Mouse (Mus musculus) layer of hippocampus, postnatal 14 days (tissue): Measurements from ENCODE around the gene Slc8b1. TPM values are rescaled to one million over a fixed set of nuclear protein-coding genes. Genes with fewer than 3 reads are reported as not detected.

Source experiments
- total RNA-seq, 2 experiments: library from RNA; stranded (reverse); gene quantifications; 2 replicates each; pipeline ENCODE4 v1.2.3; 2021

The Slc8b1 gene
- total RNA-seq, 2 experiments from 2014 or later: 7.9 to 8.4 TPM

Other genes starting within 250 kb of the Slc8b1 start
- under 1 TPM; 0.32 to 0.41 TPM for gene Lhx5, start 79.5 kb upstream of the Slc8b1 start, total RNA-seq
- 1 to 10 TPM; 7.1 to 8.7 TPM for gene Sdsl, start 38.4 kb upstream of the Slc8b1 start, total RNA-seq
- not detected for gene Sds, start 34.6 kb upstream of the Slc8b1 start, total RNA-seq
- gene Plbd2, start 7.5 kb upstream of the Slc8b1 start, total RNA-seq: 10 to 100 TPM; 69.9 to 76.1 TPM
- gene Tpcn1, start 77.5 kb downstream of the Slc8b1 start, total RNA-seq: 10 to 100 TPM; 44.1 to 45.2 TPM
- 1 to 10 TPM in 1 of 2 experiments, under 1 TPM in 1; 0.52 to 2.4 TPM for gene Iqcd, start 77.8 kb downstream of the Slc8b1 start, total RNA-seq
- gene Rita1, start 101.4 kb downstream of the Slc8b1 start, total RNA-seq: 10 to 100 TPM; 24.8 to 26.8 TPM
- 10 to 100 TPM; 41.7 to 44.4 TPM for gene Ddx54, start 101.6 kb downstream of the Slc8b1 start, total RNA-seq
- gene Cfap73, start 123.1 kb downstream of the Slc8b1 start, total RNA-seq: 1 to 10 TPM in 1 of 2 experiments, not detected in 1; 1.8 TPM
- 10 to 100 TPM; 82.3 to 92.4 TPM for gene Rasal1, start 137.6 kb downstream of the Slc8b1 start, total RNA-seq
- gene Dtx1, start 200.8 kb downstream of the Slc8b1 start, total RNA-seq: 10 to 100 TPM; 70.5 to 74.2 TPM
- under 1 TPM; 0.12 to 0.16 TPM for gene Oas2, start 238.7 kb downstream of the Slc8b1 start, total RNA-seq